Mouse (Mus musculus): Measurements from ENCODE around the gene Mia2. TPM values are rescaled to one million over a fixed set of nuclear protein-coding genes. Genes with fewer than 3 reads are reported as not detected.

Mia2 gene
- 453 TPM for polyA plus RNA-seq (2014; fragmentation: Illumina TruSeq; extraction: RNeasy Lipid Tissue Mini Kit (QIAGEN cat#74804); ENCODE audit: low read depth, low replicate concordance)

DNA sequence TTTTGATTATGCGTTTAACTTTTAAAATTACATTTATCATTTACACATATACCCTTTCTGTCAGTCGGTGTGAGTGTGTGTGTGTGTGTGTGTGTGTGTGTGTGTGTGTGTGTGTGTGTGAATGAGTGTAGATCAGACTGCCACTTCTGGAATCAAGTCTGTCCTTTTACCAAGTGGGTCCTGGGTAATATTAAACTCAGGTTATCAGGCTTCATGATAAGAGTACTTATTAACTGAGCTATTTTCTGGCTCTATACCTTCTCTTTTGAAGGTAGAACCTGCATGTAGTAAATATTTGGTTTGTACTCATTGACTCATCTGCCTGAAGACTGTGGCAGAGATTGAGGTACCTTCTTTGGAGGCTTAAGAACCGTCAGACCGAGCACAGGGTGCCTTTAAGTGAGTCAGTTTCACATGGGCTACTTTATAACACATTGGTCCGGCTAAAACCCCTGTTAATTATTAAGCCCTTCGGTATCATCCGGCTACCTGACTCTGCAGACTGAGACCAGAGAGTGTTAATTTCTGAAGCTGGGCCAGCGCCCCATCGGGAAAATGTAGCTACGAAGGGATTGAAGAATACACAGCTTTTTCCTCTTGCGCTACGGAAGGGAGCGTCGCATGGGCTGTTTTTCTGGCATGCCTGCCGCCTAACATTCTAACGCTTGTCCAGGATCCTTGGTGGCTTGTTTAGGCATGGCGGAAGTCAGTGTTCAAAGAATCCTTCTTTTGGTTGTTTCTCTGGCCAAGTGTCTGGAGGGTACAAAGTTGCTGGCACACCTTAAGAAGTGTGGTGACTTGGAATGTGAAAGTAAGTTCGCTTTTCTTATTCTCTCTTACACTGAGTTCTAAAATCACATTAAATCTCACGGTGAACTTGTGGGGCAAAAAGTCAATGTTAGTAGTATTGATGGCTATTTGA lies at the start of gene Mia2:
Gene Mia2, plus strand, starts transcription at position 696 of the 922 bp plus-strand sequence.

DNA sequence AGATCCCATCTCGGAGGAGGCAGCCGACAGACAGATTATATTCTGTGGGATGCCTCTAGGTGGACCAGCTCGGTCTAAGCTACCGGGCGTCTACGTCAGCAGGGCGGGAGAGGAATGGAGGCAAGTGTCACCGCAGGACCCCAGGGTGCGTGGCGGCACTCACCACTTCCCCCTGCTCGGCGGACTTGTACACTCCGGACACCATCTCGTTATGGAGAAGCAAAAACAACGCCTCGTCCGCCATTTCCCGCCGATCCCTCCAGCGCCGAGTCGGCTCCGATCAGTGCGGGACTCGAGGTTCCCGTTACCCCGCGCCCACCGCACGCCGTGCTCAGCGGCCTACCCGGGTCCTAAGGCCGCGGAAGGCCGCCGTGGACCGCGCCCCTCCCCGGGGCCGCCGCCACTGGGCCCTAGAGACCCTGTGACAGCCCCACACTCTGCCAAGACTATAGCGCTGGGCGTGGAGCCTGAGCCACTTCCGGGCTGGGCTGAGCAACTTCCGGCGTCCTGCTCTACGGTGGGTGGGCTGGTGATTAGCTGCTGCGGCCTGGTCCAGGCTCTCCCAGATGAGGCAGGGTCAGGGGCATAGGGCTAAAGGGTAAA lies 34.5 kb upstream of the Mia2 start, which contains the start of gene Trappc6b:
Gene Trappc6b, minus strand, starts transcription at position 480 of the 603 bp plus-strand sequence.

DNA sequence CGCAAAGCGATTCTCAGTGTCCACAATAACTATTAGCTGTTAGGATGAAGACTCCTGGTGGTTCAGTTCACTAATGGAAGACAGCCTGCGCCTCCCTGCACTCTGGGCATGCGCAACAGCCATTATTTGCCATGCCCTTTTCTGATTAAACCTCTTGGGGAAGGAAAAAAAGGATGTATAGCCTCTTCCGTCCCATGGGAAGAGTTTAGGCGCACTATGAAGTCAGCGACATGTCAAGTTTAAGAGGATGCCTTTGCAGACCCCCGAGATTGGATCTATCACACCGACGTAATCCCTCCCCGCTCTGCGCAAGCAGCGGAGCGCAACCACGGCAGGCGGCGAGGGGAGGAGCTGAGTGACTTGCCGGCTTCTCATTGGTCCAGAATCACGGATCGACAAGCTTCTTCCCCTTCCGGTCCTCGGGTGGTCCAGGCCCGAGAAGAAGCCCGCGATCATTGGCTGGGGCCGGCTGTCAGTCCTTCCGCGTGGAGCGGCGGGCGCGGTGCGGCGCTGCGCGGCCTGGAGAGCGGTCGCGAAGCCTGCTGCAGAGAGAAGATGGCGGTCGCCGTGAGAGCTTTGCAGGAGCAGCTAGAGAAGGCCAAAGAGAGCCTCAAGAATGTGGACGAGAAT lies 29.0 kb upstream of the Mia2 start, which contains the start of gene Pnn:
Gene Pnn, plus strand, starts transcription at position 437 of the 630 bp plus-strand sequence.

DNA sequence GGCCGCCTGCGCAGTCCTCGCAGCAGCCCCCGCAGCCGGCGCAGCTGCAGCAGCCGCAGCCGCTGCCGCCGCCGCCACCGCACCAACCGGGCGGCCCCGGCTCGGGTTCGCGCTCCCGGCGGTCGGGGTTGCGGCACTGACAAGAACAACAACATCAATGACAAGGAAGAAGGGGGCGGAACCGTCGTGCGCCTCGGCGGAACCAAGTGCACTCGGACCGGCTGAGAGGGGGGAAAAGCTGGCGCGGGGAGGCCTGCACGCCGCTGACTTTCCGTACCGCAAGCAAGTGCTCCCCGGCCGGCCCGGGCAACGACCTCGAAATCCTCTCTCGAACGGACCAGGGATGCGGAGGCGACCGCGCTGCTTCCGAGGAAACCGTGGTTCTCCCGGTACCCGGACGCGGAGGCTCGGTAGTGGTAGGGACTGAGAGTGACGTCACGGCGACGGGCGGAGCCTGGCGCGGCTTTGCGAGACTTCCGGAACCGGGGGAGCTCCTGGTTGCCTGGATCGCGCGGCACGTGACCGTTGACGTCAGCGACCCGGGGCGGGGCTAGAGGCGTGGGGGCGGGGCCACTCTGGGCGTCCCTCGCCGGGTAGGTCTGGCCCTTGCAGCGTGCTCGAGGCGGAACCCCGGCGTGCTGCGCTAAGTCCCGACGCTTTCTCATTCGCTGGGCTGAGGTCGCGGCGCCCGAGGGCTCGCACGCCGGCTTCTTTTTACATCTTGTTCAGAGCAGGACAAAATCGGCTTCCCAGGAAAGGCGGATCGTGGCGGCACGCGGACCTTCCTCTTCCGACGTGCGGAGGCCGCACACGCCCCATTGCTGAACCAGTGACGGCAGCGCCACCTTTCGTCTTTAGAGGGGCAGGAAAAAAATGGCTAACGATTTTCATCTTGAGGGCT lies 124.0 kb downstream of the Mia2 start, which contains the start of gene Fbxo33:
Gene Fbxo33, minus strand, starts transcription at position 401 of the 901 bp plus-strand sequence.

Other genes starting within 250 kb of the Mia2 start
- gene Sec23a, start 83.8 kb upstream of the Mia2 start, polyA plus RNA-seq (2014; fragmentation: Illumina TruSeq; extraction: RNeasy Lipid Tissue Mini Kit (QIAGEN cat#74804); ENCODE audit: low read depth, low replicate concordance), result 103 TPM
- gene Gemin2, start 82.4 kb upstream of the Mia2 start, polyA plus RNA-seq (2014; fragmentation: Illumina TruSeq; extraction: RNeasy Lipid Tissue Mini Kit (QIAGEN cat#74804); ENCODE audit: low read depth, low replicate concordance), result 10.7 TPM
- 460 TPM for gene Trappc6b, start 34.3 kb upstream of the Mia2 start, polyA plus RNA-seq (2014; fragmentation: Illumina TruSeq; extraction: RNeasy Lipid Tissue Mini Kit (QIAGEN cat#74804); ENCODE audit: low read depth, low replicate concordance)
- gene Pnn, start 28.9 kb upstream of the Mia2 start, polyA plus RNA-seq (2014; fragmentation: Illumina TruSeq; extraction: RNeasy Lipid Tissue Mini Kit (QIAGEN cat#74804); ENCODE audit: low read depth, low replicate concordance), result 84.5 TPM
- 104 TPM for gene Fbxo33, start 123.9 kb downstream of the Mia2 start, polyA plus RNA-seq (2014; fragmentation: Illumina TruSeq; extraction: RNeasy Lipid Tissue Mini Kit (QIAGEN cat#74804); ENCODE audit: low read depth, low replicate concordance)